Mouse (Mus musculus): ENCODE results near the gene Rfc2. TPM values are rescaled to one million over a fixed set of nuclear protein-coding genes. Genes with fewer than 3 reads are reported as not detected.

The Rfc2 gene
- polyA plus RNA-seq, 1 experiment: 6.8 TPM

GRCm38 (mm10) chr5:134572508-134573214, 8.5 kb upstream of the Rfc2 start:
- Histone ChIP-seq H3K27me3 (ENCODE audit: control insufficient read depth) (no peaks in the 10 kb centered on the region), H3K4me3 (replicated peaks) (peak overlapping the region; percentile 57), H3K4me1 (ENCODE audit: control insufficient read depth) (peaks cover 48% of the 10 kb centered on the region), H3K9me3 (ENCODE audit: control insufficient read depth, low read length) (no peaks in the 10 kb centered on the region; the same call in 1 of the 2 replicates), H3K36me3 (ENCODE audit: control insufficient read depth) (no peaks in the 10 kb centered on the region)
- TF ChIP-seq GATA1 (IDR thresholded peaks at IDR 0.05; ENCODE audit: low read length) (no peak), TAL1 (IDR thresholded peaks at IDR 0.05; ENCODE audit: low read length) (no peak)

GRCm38 (mm10) chr5:134575833-134576232, 5.3 kb upstream of the Rfc2 start:
- H3K4me1 ChIP-seq (ENCODE audit: control insufficient read depth): peaks cover 48% of the 10 kb centered on the region
- no peak for TF ChIP-seq GATA1 (IDR thresholded peaks at IDR 0.05; ENCODE audit: low read length)
- no peak for TF ChIP-seq TAL1 (IDR thresholded peaks at IDR 0.05; ENCODE audit: low read length)
- H3K27me3 ChIP-seq (ENCODE audit: control insufficient read depth): no peaks in the 10 kb centered on the region
- no peaks in the 10 kb centered on the region for H3K36me3 ChIP-seq (ENCODE audit: control insufficient read depth)
- no peak overlapping the region for H3K4me3 ChIP-seq (replicated peaks)
- H3K9me3 ChIP-seq (ENCODE audit: control insufficient read depth, low read length): no peaks in the 10 kb centered on the region; the same call in 1 of the 2 replicates

- no peaks in the 10 kb centered on the region for H3K27me3 ChIP-seq (ENCODE audit: control insufficient read depth)
- no peak for TF ChIP-seq TAL1 (IDR thresholded peaks at IDR 0.05; ENCODE audit: low read length)
- H3K9me3 ChIP-seq (ENCODE audit: control insufficient read depth, low read length): no peaks in the 10 kb centered on the region
Observed at GRCm38 (mm10) chr5:134576517-134577220, 4.5 kb upstream of the Rfc2 start.

GRCm38 (mm10) chr5:134577534-134577933, 3.6 kb upstream of the Rfc2 start:
- no peak overlapping the region for H3K4me3 ChIP-seq (replicated peaks)
- TF ChIP-seq TAL1 (IDR thresholded peaks at IDR 0.05; ENCODE audit: low read length) (no peak), GATA1 (IDR thresholded peaks at IDR 0.05; ENCODE audit: low read length) (no peak)
- no peaks in the 10 kb centered on the region for H3K9me3 ChIP-seq (ENCODE audit: control insufficient read depth, low read length)

More at GRCm38 (mm10) chr5:134576517-134577220, 4.5 kb upstream of the Rfc2 start:
- Histone ChIP-seq H3K36me3 (ENCODE audit: control insufficient read depth) (no peaks in the 10 kb centered on the region), H3K4me3 (replicated peaks) (no peak overlapping the region), H3K4me1 (ENCODE audit: control insufficient read depth) (peaks cover 43% of the 10 kb centered on the region)

GRCm38 (mm10) chr5:134579135-134579534, 2.0 kb upstream of the Rfc2 start:
- peaks cover 38% of the 10 kb centered on the region for H3K4me1 ChIP-seq (ENCODE audit: control insufficient read depth)
- peaks cover 3% of the 10 kb centered on the region for H3K36me3 ChIP-seq (ENCODE audit: control insufficient read depth)
- TF ChIP-seq GATA1 (IDR thresholded peaks at IDR 0.05; ENCODE audit: low read length) (no peak), TAL1 (IDR thresholded peaks at IDR 0.05; ENCODE audit: low read length) (no peak)
- H3K9me3 ChIP-seq (ENCODE audit: control insufficient read depth, low read length): no peaks in the 10 kb centered on the region
- no peak overlapping the region for H3K4me3 ChIP-seq (replicated peaks)
- H3K27me3 ChIP-seq (ENCODE audit: control insufficient read depth): no peaks in the 10 kb centered on the region

More at GRCm38 (mm10) chr5:134577534-134577933, 3.6 kb upstream of the Rfc2 start:
- H3K4me1 ChIP-seq (ENCODE audit: control insufficient read depth): peaks cover 36% of the 10 kb centered on the region
- no peaks in the 10 kb centered on the region for H3K27me3 ChIP-seq (ENCODE audit: control insufficient read depth)
- no peaks in the 10 kb centered on the region for H3K36me3 ChIP-seq (ENCODE audit: control insufficient read depth)

GRCm38 (mm10) chr5:134582221-134582907, 1.2 kb downstream of the Rfc2 start:
- TF ChIP-seq GATA1 (IDR thresholded peaks at IDR 0.05; ENCODE audit: low read length): no peak
- TF ChIP-seq TAL1 (IDR thresholded peaks at IDR 0.05; ENCODE audit: low read length): no peak
- Histone ChIP-seq H3K9me3 (ENCODE audit: control insufficient read depth, low read length) (no peaks in the 10 kb centered on the region), H3K36me3 (ENCODE audit: control insufficient read depth) (peaks cover 34% of the 10 kb centered on the region), H3K27me3 (ENCODE audit: control insufficient read depth) (no peaks in the 10 kb centered on the region), H3K4me1 (ENCODE audit: control insufficient read depth) (peaks cover 36% of the 10 kb centered on the region), H3K4me3 (replicated peaks) (peak overlapping the region; percentile 83)

- Histone ChIP-seq H3K27me3 (ENCODE audit: control insufficient read depth) (no peaks in the 10 kb centered on the region), H3K4me3 (replicated peaks) (peak overlapping the region; percentile 83), H3K9me3 (ENCODE audit: control insufficient read depth, low read length) (no peaks in the 10 kb centered on the region), H3K36me3 (ENCODE audit: control insufficient read depth) (peaks cover 40% of the 10 kb centered on the region), H3K4me1 (ENCODE audit: control insufficient read depth) (peaks cover 34% of the 10 kb centered on the region)
- TF ChIP-seq GATA1 (IDR thresholded peaks at IDR 0.05; ENCODE audit: low read length) (no peak), TAL1 (IDR thresholded peaks at IDR 0.05; ENCODE audit: low read length) (no peak)
Observed at GRCm38 (mm10) chr5:134583006-134583883, 2.1 kb downstream of the Rfc2 start.

- peaks cover 34% of the 10 kb centered on the region for H3K4me1 ChIP-seq (ENCODE audit: control insufficient read depth)
- TF ChIP-seq GATA1 (IDR thresholded peaks at IDR 0.05; ENCODE audit: low read length) (no peak), TAL1 (IDR thresholded peaks at IDR 0.05; ENCODE audit: low read length) (no peak)
- peaks cover 46% of the 10 kb centered on the region for H3K36me3 ChIP-seq (ENCODE audit: control insufficient read depth)
- no peaks in the 10 kb centered on the region for H3K27me3 ChIP-seq (ENCODE audit: control insufficient read depth)
- peak overlapping the region; percentile 83 for H3K4me3 ChIP-seq (replicated peaks)
- H3K9me3 ChIP-seq (ENCODE audit: control insufficient read depth, low read length): no peaks in the 10 kb centered on the region
Observed at GRCm38 (mm10) chr5:134583884-134584213, 2.7 kb downstream of the Rfc2 start.

Data from erythroblast, embryonic 14.5 days (primary cell).